Comparison of ENCODE assay signal across 11 mouse cellular contexts in genomic region chr15:84484255-84484654, GRCm38 (mm10). TPM values are rescaled to one million over a fixed set of nuclear protein-coding genes. Genes with fewer than 3 reads are reported as not detected.
A peak's percentile ranks its signal among the peaks of the same experiment; 100 is the strongest.
DNase-seq lines count a peak whose midpoint lies in the region; ATAC-seq lines count a peak whose summit lies in the region.
"Had no signal": no experiment of that assay in that cellular context is flagged by ENCODE, and none has a peak within 500 bp of the region (broad histone marks: within the 10 kb centered on the region; RNA-seq: fewer than 3 reads in every experiment).

No protein-coding gene starts in this region.

- peaks cover 49% of the 10 kb centered on the region for H3K4me1 ChIP-seq in kidney, embryonic 15.5 days
- H3K4me1 ChIP-seq in forebrain, embryonic 15.5 days, result peaks cover 34% of the 10 kb centered on the region
- H3K4me1 ChIP-seq in midbrain, embryonic 16.5 days (ENCODE audit: control insufficient read depth, insufficient read depth, low read length), result peaks cover 14% of the 10 kb centered on the region

- no peaks in the 10 kb centered on the region for H3K9me3 ChIP-seq in kidney, embryonic 15.5 days (replicated peaks)
- H3K9me3 ChIP-seq in forebrain, embryonic 15.5 days, result no peaks in the 10 kb centered on the region
- H3K9me3 ChIP-seq in midbrain, embryonic 16.5 days (replicated peaks; ENCODE audit: control insufficient read depth, low read length, poor library complexity, severe bottlenecking), result no peaks in the 10 kb centered on the region
- H3K9me3 ChIP-seq: liver, embryonic 15.5 days had no signal

- WGBS in kidney, embryonic 15.5 days, result 60% methylated on average over 4 of the region's 4 CpGs
- 14% methylated on average over 4 of the region's 4 CpGs for WGBS in forebrain, embryonic 15.5 days
- 27% methylated on average over 4 of the region's 4 CpGs for WGBS in midbrain, embryonic 16.5 days

- no peak overlapping the region for H3K9ac ChIP-seq in kidney, embryonic 15.5 days
- H3K9ac ChIP-seq in forebrain, embryonic 15.5 days (replicated peaks), result no peak overlapping the region
- no peak overlapping the region for H3K9ac ChIP-seq in midbrain, embryonic 16.5 days (ENCODE audit: low read depth, low read length)
- H3K9ac ChIP-seq: liver, embryonic 15.5 days had no signal

- 0 out of 2 replicates have a peak overlapping the region, but pooled peaks have one; percentile 39 for H3K27ac ChIP-seq in kidney, embryonic 15.5 days
- H3K27ac ChIP-seq in forebrain, embryonic 15.5 days (replicated peaks), result 0 out of 2 replicates have a peak overlapping the region, but pooled peaks have one; percentile 28
- no peak overlapping the region for H3K27ac ChIP-seq in midbrain, embryonic 16.5 days (ENCODE audit: low read length)
- H3K27ac ChIP-seq: liver, embryonic 15.5 days had no signal

- H3K4me3 ChIP-seq in kidney, embryonic 15.5 days (replicated peaks), result no peak overlapping the region
- H3K4me3 ChIP-seq in forebrain, embryonic 15.5 days, result no peak overlapping the region
- H3K4me3 ChIP-seq in midbrain, embryonic 16.5 days (ENCODE audit: low read depth, low read length), result no peak overlapping the region
- H3K4me3 ChIP-seq: liver, embryonic 15.5 days had no signal

- no peaks in the 10 kb centered on the region for H3K36me3 ChIP-seq in kidney, embryonic 15.5 days
- no peaks in the 10 kb centered on the region for H3K36me3 ChIP-seq in forebrain, embryonic 15.5 days
- no peaks in the 10 kb centered on the region for H3K36me3 ChIP-seq in midbrain, embryonic 16.5 days (ENCODE audit: control insufficient read depth, insufficient read depth, low read length)
- H3K36me3 ChIP-seq: liver, embryonic 15.5 days had no signal

- no peak overlapping the region for H3K4me2 ChIP-seq in kidney, embryonic 15.5 days
- no peak overlapping the region for H3K4me2 ChIP-seq in forebrain, embryonic 15.5 days (replicated peaks)
- no peak overlapping the region for H3K4me2 ChIP-seq in midbrain, embryonic 16.5 days (ENCODE audit: low read length)
- H3K4me2 ChIP-seq: liver, embryonic 15.5 days had no signal

- ATAC-seq in kidney, embryonic 15.5 days (replicated peaks; ENCODE audit: low FRiP score), result no peak
- no peak for ATAC-seq in forebrain, embryonic 15.5 days (replicated peaks)
- 0 out of 2 replicates have a peak, but pooled peaks have one; percentile 40 for ATAC-seq in midbrain, embryonic 16.5 days
- ATAC-seq: intestine, postnatal 0 days had no signal

- DNase-seq in kidney, adult 11 months, result no peak
- DNase-seq in right cerebral cortex, postnatal 10 days (ENCODE audit: low spot score in 2 of 2), result peak; percentile 59 to 63
- no peak for DNase-seq in right cerebral cortex, postnatal 25 days
- DNase-seq in natural killer cell, adult 2 months (ENCODE audit: low spot score in 2 of 2), result no peak
- no peak for DNase-seq in urinary bladder, postnatal 4 days (ENCODE audit: low spot score in 2 of 2)
- DNase-seq: cerebellum, adult 11 months had no signal

- peaks cover 10% of the 10 kb centered on the region; the same call in 1 of the 2 replicates for H3K27me3 ChIP-seq in kidney, embryonic 15.5 days
- no peaks in the 10 kb centered on the region for H3K27me3 ChIP-seq in forebrain, embryonic 15.5 days
- H3K27me3 ChIP-seq in midbrain, embryonic 16.5 days (ENCODE audit: control insufficient read depth, insufficient read depth, low read depth, low read length), result no peaks in the 10 kb centered on the region
- H3K27me3 ChIP-seq: liver, embryonic 15.5 days had no signal

RNA-seq across cellular contexts. Expression of gene Shisal1, which starts 37.4 kb away (rescaled TPM):
- 2.5 and 2.6 TPM in 2 replicates for polyA plus RNA-seq in kidney, embryonic 15.5 days (2015; fragmentation: Nextera tagmentation; extraction: Ambion mirVana)
- 11.3 and 12.5 TPM in 2 replicates for polyA plus RNA-seq in forebrain, embryonic 15.5 days (2015; fragmentation: Nextera tagmentation; extraction: Ambion mirVana)
- 20.3 and 24.1 TPM in 2 replicates for polyA plus RNA-seq in midbrain, embryonic 16.5 days (2015; fragmentation: Nextera tagmentation; extraction: Ambion mirVana)

Comparison
In these comparisons a context has a peak if more than half of its experiments do, and no peak if none do; other contexts are left out.
1. DNase-seq: peak in right cerebral cortex, postnatal 10 days (2 of 2); none in kidney, adult 11 months (single experiment), right cerebral cortex, postnatal 25 days (single experiment), natural killer cell, adult 2 months (0 of 2) and urinary bladder, postnatal 4 days (0 of 2).